Mouse (Mus musculus) CH12.LX (cell line): ENCODE results near the gene Ablim1. TPM values are rescaled to one million over a fixed set of nuclear protein-coding genes. Genes with fewer than 3 reads are reported as not detected.

ENCODE experiments used
- DNase-seq: peaks from one replicate; pipeline ENCODE4 v3.0.0-alpha.2; 2013; ENCODE audit errors: extremely low read depth
- H3K27ac ChIP-seq: 2 replicates; pipeline ENCODE4 v1.5.1; 2012; ENCODE audit warnings: low read depth, mild to moderate bottlenecking, control low read depth, moderate library complexity; ENCODE audit not compliant: insufficient read depth
- H3K27me3 ChIP-seq: replicated peaks from 2 replicates; pipeline ENCODE3; 2012; ENCODE audit warnings: inconsistent platforms
- H3K36me3 ChIP-seq, 2 experiments: replicated peaks in 1 of 2; 2 replicates each; pipeline versions ENCODE3 to v1.6.1; 2012; ENCODE audit warnings: inconsistent platforms in 1 of 2, low read length in 1 of 2, mild to moderate bottlenecking in 1 of 2, mixed read lengths in 1 of 2, moderate library complexity in 1 of 2; ENCODE audit not compliant: control insufficient read depth in 1 of 2, insufficient read depth in 1 of 2
- H3K4me1 ChIP-seq, 2 experiments: 2 replicates each; pipeline ENCODE4 v1.6.1; 2012; ENCODE audit warnings: inconsistent platforms in 1 of 2, moderate library complexity in 1 of 2; ENCODE audit not compliant: insufficient read depth in 2 of 2, control insufficient read depth in 1 of 2
- H3K4me2 ChIP-seq: 2 replicates; pipeline ENCODE4 v1.6.1; 2012; ENCODE audit warnings: low read depth, mild to moderate bottlenecking, control low read depth; ENCODE audit not compliant: poor library complexity, insufficient read depth, severe bottlenecking
- H3K4me3 ChIP-seq, 3 experiments: fragments of 150-350 bp in 1 of 3; sonication (generic) in 1 of 3; replicated peaks in 1 of 3; 2 replicates each; pipeline versions ENCODE3 to v1.5.1; 2011 to 2012; ENCODE audit warnings: low read depth in 2 of 3, low read length in 2 of 3, mild to moderate bottlenecking in 2 of 3, moderate library complexity in 2 of 3, control low read depth in 1 of 3, improper control_type of control experiment in 1 of 3, inconsistent platforms in 1 of 3, mixed read lengths in 1 of 3; ENCODE audit not compliant: poor library complexity in 1 of 3
- H3K79me2 ChIP-seq: replicated peaks from 2 replicates; pipeline ENCODE4 v1.6.1; 2012; ENCODE audit warnings: mild to moderate bottlenecking, moderate library complexity; ENCODE audit not compliant: control insufficient read depth, poor library complexity, insufficient read depth, severe bottlenecking; ENCODE audit errors: extremely low read depth
- H3K9ac ChIP-seq: 2 replicates; pipeline ENCODE4 v1.6.1; 2012; ENCODE audit warnings: low read depth, mild to moderate bottlenecking, control low read depth, moderate library complexity; ENCODE audit not compliant: insufficient read depth
- H3K9me3 ChIP-seq: replicated peaks from 2 replicates; pipeline ENCODE3; 2012; ENCODE audit warnings: low read length, inconsistent platforms, mixed read lengths
- BHLHE40 ChIP-seq: IDR thresholded peaks from 2 replicates; pipeline ENCODE4 v1.6.1; 2011; ENCODE audit warnings: mild to moderate bottlenecking, low read depth, low read length, improper control_type of control experiment
- CHD1 ChIP-seq: IDR thresholded peaks from 2 replicates; pipeline ENCODE4 v1.6.1; 2012; ENCODE audit warnings: low read depth, low read length, improper control_type of control experiment, inconsistent platforms
- CTCF ChIP-seq, 2 experiments: IDR thresholded peaks in 1 of 2; conservative IDR thresholded peaks in 1 of 2; 2 replicates each; pipeline ENCODE4 v1.5.1; 2011 to 2012; ENCODE audit warnings: low read depth in 2 of 2, low read length in 2 of 2, improper control_type of control experiment in 1 of 2, inconsistent platforms in 1 of 2, mild to moderate bottlenecking in 1 of 2, moderate library complexity in 1 of 2
- E2F4 ChIP-seq: IDR thresholded peaks from 2 replicates; pipeline ENCODE4 v1.6.1; 2011; ENCODE audit warnings: low read depth, low read length, improper control_type of control experiment; ENCODE audit not compliant: insufficient replicate concordance
- IRF4 ChIP-seq: IDR thresholded peaks from 2 replicates; pipeline ENCODE4 v1.6.1; 2014; ENCODE audit warnings: low read depth, mild to moderate bottlenecking, inconsistent platforms, low read length, improper control_type of control experiment
- KAT2A ChIP-seq: IDR thresholded peaks from 2 replicates; pipeline ENCODE4 v1.6.1; 2012; ENCODE audit warnings: low read length, improper control_type of control experiment, inconsistent platforms; ENCODE audit not compliant: insufficient replicate concordance
- MAX ChIP-seq: IDR thresholded peaks from 2 replicates; pipeline ENCODE4 v1.6.1; 2011; ENCODE audit warnings: low read length, improper control_type of control experiment
- MAZ ChIP-seq: IDR thresholded peaks from 2 replicates; pipeline ENCODE4 v1.6.1; 2012; ENCODE audit warnings: low read depth, mild to moderate bottlenecking, inconsistent platforms, low read length, improper control_type of control experiment, moderate library complexity
- MEF2A ChIP-seq: IDR thresholded peaks from 2 replicates; pipeline ENCODE4 v1.6.1; 2014; ENCODE audit warnings: low read depth, mild to moderate bottlenecking, inconsistent platforms, low read length, improper control_type of control experiment, borderline replicate concordance
- PAX5 ChIP-seq: IDR thresholded peaks from 2 replicates; pipeline ENCODE4 v1.6.1; 2012; ENCODE audit warnings: low read length, inconsistent platforms, mixed read lengths
- POLR2AphosphoS2 ChIP-seq: IDR thresholded peaks from 2 replicates; pipeline ENCODE4 v1.6.1; 2011; ENCODE audit warnings: low read depth, low read length, improper control_type of control experiment
- RCOR1 ChIP-seq: conservative IDR thresholded peaks from 2 replicates; pipeline ENCODE4 v1.6.1; 2012; ENCODE audit warnings: low read depth, mild to moderate bottlenecking, inconsistent platforms, low read length, improper control_type of control experiment
- SIN3A ChIP-seq: IDR thresholded peaks from 2 replicates; pipeline ENCODE4 v1.6.1; 2012; ENCODE audit warnings: low read length, improper control_type of control experiment, inconsistent platforms
- SMC3 ChIP-seq: IDR thresholded peaks from 2 replicates; pipeline ENCODE4 v1.6.1; 2011; ENCODE audit warnings: low read depth, low read length, improper control_type of control experiment
- TBP ChIP-seq: conservative IDR thresholded peaks from 2 replicates; pipeline ENCODE4 v1.6.1; 2011; ENCODE audit warnings: low read depth, low read length, improper control_type of control experiment
- TCF12 ChIP-seq: IDR thresholded peaks from 2 replicates; pipeline ENCODE4 v1.6.1; 2014; ENCODE audit warnings: low read depth, mild to moderate bottlenecking, inconsistent platforms, low read length, improper control_type of control experiment
- USF1 ChIP-seq: IDR thresholded peaks from 2 replicates; pipeline ENCODE4 v1.6.1; 2014; ENCODE audit warnings: low read depth, mild to moderate bottlenecking, inconsistent platforms, low read length, improper control_type of control experiment
- dilution Hi-C: fragments of 300-500 bp; cut with MboI; formaldehyde crosslinking; loops from 2 replicates; pipeline ENCODE4 v1.14.3; 2020; ENCODE audit warnings: low sequenced_read_pairs; ENCODE audit not compliant: extremely low pct_unique_long_range_greater_than_20kb, extremely low pct_ligation_motif_present
- in situ Hi-C: fragments of 300-500 bp; cut with MboI; formaldehyde crosslinking; loops from 3 replicates; pipeline ENCODE4 v1.14.3; 2019; ENCODE audit warnings: low sequenced_read_pairs, low pct_ligation_motif_present, low pct_unique_long_range_greater_than_20kb, mixed read lengths
- polyA plus RNA-seq: library from polyadenylated mRNA; unstranded; fragments of >175 nt; gene quantifications from 2 replicates; pipeline ENCODE4 v1.2.1, GENCODE M21; 2012; ENCODE audit warnings: low read depth; ENCODE audit not compliant: insufficient read length
- total RNA-seq, 2 experiments: library from RNA; depleted of rRNA; stranded (reverse); fragments of 300-350 nt in 1 of 2; fragments of >200 nt in 1 of 2; gene quantifications; 2 replicates each; pipeline ENCODE4 v1.2.3; 2012 to 2014

Gene Ablim1
- total and polyA plus RNA-seq, 3 experiments = 0.85 to 2.4 (median 2.0) TPM

DNA sequence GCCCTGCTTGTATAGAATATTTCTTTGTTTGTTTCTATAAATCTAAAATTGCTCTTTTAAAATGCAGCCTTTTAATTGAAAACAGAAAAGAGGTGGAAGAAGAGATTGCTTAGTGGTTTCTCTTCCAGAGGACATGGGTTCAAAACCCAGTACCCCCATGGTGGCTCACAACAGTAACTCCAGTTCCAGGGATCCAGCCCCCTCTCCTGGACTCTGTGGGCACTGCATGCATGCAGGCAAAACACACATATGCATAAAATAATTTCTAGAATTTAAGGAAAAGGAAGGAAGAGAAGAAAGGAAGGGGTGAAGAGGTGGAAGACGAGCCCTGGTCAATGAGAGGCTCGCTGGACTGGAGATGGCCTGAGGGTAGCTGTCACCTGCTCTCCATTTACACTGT, 145.2 kb downstream of the Ablim1 start:
- Histone ChIP-seq H3K4me2 (no peak overlapping the region), H3K27ac (no peak overlapping the region), H3K4me1 (peaks cover 0 to 3% of the 10 kb centered on the region in 2 experiments; a peak in 1 of 4 replicates), H3K9ac (no peak overlapping the region), H3K36me3 (no peaks in the 10 kb centered on the region), H3K79me2 (no peaks in the 10 kb centered on the region), H3K27me3 (no peaks in the 10 kb centered on the region), H3K4me3 (no peak overlapping the region), H3K9me3 (no peaks in the 10 kb centered on the region)
- dilution Hi-C loops (no loop called here), in situ Hi-C loops (no loop called here)
- DNase-seq = no peak
- TF ChIP-seq TCF12 (no peak), MAX (no peak), MEF2A (no peak), MAZ (no peak), E2F4 (no peak), SMC3 (peak; percentile 14; the same call in 1 of the 2 replicates), IRF4 (no peak), RCOR1 (no peak), KAT2A (no peak), CTCF (conservative IDR thresholded peaks at IDR 0.05 in 1 of 2, IDR thresholded peaks at IDR 0.05 in 1 of 2; ENCODE audit: low read depth in 2 of 2, low read length in 2 of 2) (peak in 1 of 2 experiments; percentile 36; a peak in 2 of 4 replicates), CHD1 (no peak)
- TF ChIP-seq, all 38 proteins: peak for 2

DNA sequence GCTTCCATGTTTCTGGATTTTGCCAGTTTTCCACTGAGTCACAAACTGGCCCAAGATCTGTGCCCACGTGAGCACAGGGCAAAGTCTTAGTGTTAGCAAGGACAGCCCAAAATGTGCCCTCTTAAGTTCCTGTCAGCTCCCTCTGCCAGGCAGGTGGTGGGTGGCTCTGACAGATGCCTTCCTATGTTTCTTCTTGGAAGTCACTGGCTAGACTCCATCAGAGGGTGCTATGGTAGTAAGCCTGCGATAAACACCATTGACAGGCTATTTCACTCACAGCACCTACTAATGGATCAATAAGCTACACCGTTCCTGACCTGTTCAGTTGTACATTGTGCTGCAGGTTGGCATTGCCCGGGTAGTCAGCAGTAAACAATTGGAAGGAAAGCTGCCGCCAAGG, 147.0 kb downstream of the Ablim1 start:
- H3K4me2 ChIP-seq = no peak overlapping the region
- TF ChIP-seq POLR2AphosphoS2 = no peak
- no peak for TF ChIP-seq USF1
- TF ChIP-seq SIN3A = no peak
- no peak overlapping the region for H3K27ac ChIP-seq
- no peaks in the 10 kb centered on the region for H3K27me3 ChIP-seq
- in situ Hi-C loops = no loop called here
- H3K36me3 ChIP-seq = no peaks in the 10 kb centered on the region
- peaks cover 7 to 9% of the 10 kb centered on the region in 2 experiments for H3K4me1 ChIP-seq
- no peak for DNase-seq
- dilution Hi-C loops = no loop called here
- no peaks in the 10 kb centered on the region for H3K9me3 ChIP-seq
- no peaks in the 10 kb centered on the region for H3K79me2 ChIP-seq
- H3K9ac ChIP-seq = no peak overlapping the region
- H3K4me3 ChIP-seq = no peak overlapping the region

DNA sequence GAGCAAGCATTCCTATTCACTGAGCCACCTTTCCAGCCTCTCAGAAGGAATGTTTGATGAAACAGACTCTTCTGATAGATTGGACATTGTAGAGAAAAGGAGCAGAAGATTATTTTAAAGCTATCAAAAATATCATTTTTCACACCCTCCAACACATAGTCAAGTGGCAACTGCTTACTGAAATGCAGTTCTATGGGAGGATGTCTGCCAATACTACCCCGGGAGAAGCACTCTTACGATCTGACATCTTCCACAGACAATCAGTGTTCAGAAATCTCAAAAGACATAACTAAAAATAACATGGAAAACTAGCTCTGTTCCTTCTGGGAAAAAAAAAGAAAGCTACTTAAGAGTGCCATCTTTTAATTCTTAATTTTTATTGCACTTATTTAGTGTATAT, 149.8 kb downstream of the Ablim1 start:
- H3K4me3 ChIP-seq = no peak overlapping the region
- H3K4me1 ChIP-seq = peaks cover 8 to 10% of the 10 kb centered on the region in 2 experiments
- no peak overlapping the region for H3K27ac ChIP-seq
- no peak overlapping the region for H3K9ac ChIP-seq
- no peak for DNase-seq
- no peak for TF ChIP-seq PAX5
- no peak for TF ChIP-seq MEF2A
- TF ChIP-seq RCOR1 = no peak
- no peak for TF ChIP-seq TCF12
- TF ChIP-seq BHLHE40 = no peak
- no peak for TF ChIP-seq TBP
- H3K4me2 ChIP-seq = no peak overlapping the region
- H3K9me3 ChIP-seq = no peaks in the 10 kb centered on the region
- H3K79me2 ChIP-seq = no peaks in the 10 kb centered on the region
- no peaks in the 10 kb centered on the region for H3K36me3 ChIP-seq
- in situ Hi-C loops (loop anchor here (5.0 kb wide), 1 partner anchor 157 kb away; no protein-coding TSS in a partner anchor), dilution Hi-C loops (no loop called here)
- no peaks in the 10 kb centered on the region for H3K27me3 ChIP-seq
